Mouse (Mus musculus) heart, adult 11 months (tissue): ENCODE measurements around the gene F2r.

Experiments used
- DNase-seq: peaks from one replicate; pipeline ENCODE4 v3.0.0; 2022

The F2r gene

GRCm38 (mm10) chr13:95618309-95618712, at the start of gene F2r:
TSS of gene F2r (minus strand) at chr13:95618487.
- DNase-seq: peak; percentile 99

GRCm38 (mm10) chr13:95667260-95667659, 49.0 kb upstream of the F2r start:
- DNase-seq: no peak

GRCm38 (mm10) chr13:95665644-95666356, 47.5 kb upstream of the F2r start:
- peak; percentile 84 for DNase-seq

GRCm38 (mm10) chr13:95663834-95664233, 45.5 kb upstream of the F2r start:
- peak; percentile 70 for DNase-seq

GRCm38 (mm10) chr13:95659432-95659831, 41.1 kb upstream of the F2r start:
- DNase-seq: peak; percentile 91

GRCm38 (mm10) chr13:95657171-95657570, 38.9 kb upstream of the F2r start:
- DNase-seq: peak; percentile 91

GRCm38 (mm10) chr13:95655284-95655683, 37.0 kb upstream of the F2r start:
- peak; percentile 93 for DNase-seq

- DNase-seq: no peak
Measured at GRCm38 (mm10) chr13:95653696-95654095, 35.4 kb upstream of the F2r start.

GRCm38 (mm10) chr13:95651870-95652668, 33.8 kb upstream of the F2r start:
- peak; percentile 89 for DNase-seq

GRCm38 (mm10) chr13:95649941-95650340, 31.7 kb upstream of the F2r start:
- DNase-seq: no peak

- DNase-seq: no peak
Measured at GRCm38 (mm10) chr13:95647248-95647647, 29.0 kb upstream of the F2r start.

GRCm38 (mm10) chr13:95646687-95647111, 28.4 kb upstream of the F2r start:
- DNase-seq: no peak

GRCm38 (mm10) chr13:95643740-95644139, 25.5 kb upstream of the F2r start:
- no peak for DNase-seq

GRCm38 (mm10) chr13:95641061-95641986, 23.0 kb upstream of the F2r start:
- no peak for DNase-seq

GRCm38 (mm10) chr13:95640408-95640807, 22.1 kb upstream of the F2r start:
- DNase-seq: peak; percentile 94

- DNase-seq: peak; percentile 92
Measured at GRCm38 (mm10) chr13:95639336-95640116, 21.2 kb upstream of the F2r start.

- peak; percentile 94 for DNase-seq
Measured at GRCm38 (mm10) chr13:95638894-95639293, 20.6 kb upstream of the F2r start.

- peak; percentile 83 for DNase-seq
Measured at GRCm38 (mm10) chr13:95637737-95638136, 19.4 kb upstream of the F2r start.

GRCm38 (mm10) chr13:95635301-95635700, 17.0 kb upstream of the F2r start:
- DNase-seq: peak; percentile 92

GRCm38 (mm10) chr13:95634451-95634850, 16.2 kb upstream of the F2r start:
- DNase-seq: no peak

GRCm38 (mm10) chr13:95633384-95633783, 15.1 kb upstream of the F2r start:
- DNase-seq: peak; percentile 85

GRCm38 (mm10) chr13:95632144-95632543, 13.9 kb upstream of the F2r start:
- no peak for DNase-seq
